Mouse (Mus musculus): Measurements from ENCODE around the gene Fitm2.

- TF ChIP-seq POLR2A (IDR thresholded peaks at IDR 0.05; ENCODE audit: borderline replicate concordance, insufficient read depth, low read length), result no peak
- TF ChIP-seq CTCF (IDR thresholded peaks at IDR 0.05; ENCODE audit: borderline replicate concordance, insufficient read depth, low read depth, low read length), result no peak
Observed at GRCm38 (mm10) chr2:163502219-163502618, 29.8 kb upstream of the Fitm2 start.
